Mouse (Mus musculus): ENCODE measurements around the gene Olfr904.
"Not testable (repeated sequence)": the region's sequence is repeated elsewhere in the genome, so short reads cannot be mapped to it uniquely, and the experiment has no call there.

The Olfr904 gene

DNA sequence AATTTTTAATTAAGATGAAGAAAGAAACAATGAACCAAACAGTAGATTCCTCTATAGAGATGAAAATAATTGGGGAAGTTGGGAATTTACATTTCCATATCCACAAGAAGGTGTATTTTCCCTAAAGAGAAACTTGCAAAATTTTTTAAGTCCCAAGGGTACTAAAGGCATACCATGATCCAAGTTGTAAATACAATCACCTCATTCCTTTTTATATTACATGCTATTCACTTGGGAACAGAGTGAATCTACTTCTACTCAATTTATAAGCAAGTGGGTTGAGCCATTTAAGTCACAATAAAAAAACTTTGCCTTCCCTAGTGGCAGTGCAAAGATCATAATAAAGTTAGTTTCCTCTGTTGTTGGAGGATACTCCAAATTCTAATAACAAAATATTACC, at the start of gene Olfr904:
TSS of gene Olfr904 (plus strand) at position 301 of the 400 bp plus-strand sequence.
- no peak for DNase-seq (ENCODE audit: extremely low spot score)

DNA sequence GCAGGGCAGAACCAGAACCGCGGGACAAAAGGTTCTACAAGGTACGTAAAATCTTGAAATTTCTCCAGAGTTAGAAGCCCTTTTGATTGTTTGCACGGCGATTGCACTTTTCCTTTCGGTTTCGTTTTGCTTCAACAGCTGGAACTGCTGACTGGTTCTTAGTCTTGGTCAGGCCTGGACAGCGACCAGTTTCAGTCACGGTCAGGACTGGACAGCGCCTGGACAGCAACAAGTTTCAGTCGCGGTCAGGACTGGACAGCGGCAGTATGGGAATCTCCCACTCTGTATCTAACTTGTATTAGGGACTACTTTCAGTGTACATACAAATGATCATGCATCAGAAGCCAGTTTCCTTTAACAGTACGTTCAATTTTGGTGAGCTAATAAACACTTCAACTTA, 49.4 kb upstream of the Olfr904 start:
- DNase-seq (ENCODE audit: extremely low spot score), result not testable (repeated sequence)

DNA sequence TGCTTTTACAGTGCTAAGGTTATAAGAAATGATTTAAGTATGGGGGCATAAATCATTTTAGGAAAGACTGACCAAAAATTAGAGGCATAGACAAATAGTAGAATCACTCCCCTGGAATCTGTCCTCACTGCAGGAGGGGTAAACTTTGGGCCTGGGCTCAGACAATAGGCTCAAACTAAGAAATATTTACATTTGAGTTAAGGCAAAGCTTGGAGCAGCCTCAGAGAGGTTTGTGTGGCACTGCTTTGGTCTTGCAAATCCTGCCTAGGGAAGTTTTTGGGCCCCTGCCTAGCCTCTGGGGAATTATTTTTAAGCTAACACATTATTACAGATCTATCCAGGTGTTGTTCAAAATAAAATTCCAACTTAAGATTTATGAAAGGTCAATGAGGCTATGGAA, 39.1 kb upstream of the Olfr904 start:
- no peak for DNase-seq (ENCODE audit: extremely low spot score)

DNA sequence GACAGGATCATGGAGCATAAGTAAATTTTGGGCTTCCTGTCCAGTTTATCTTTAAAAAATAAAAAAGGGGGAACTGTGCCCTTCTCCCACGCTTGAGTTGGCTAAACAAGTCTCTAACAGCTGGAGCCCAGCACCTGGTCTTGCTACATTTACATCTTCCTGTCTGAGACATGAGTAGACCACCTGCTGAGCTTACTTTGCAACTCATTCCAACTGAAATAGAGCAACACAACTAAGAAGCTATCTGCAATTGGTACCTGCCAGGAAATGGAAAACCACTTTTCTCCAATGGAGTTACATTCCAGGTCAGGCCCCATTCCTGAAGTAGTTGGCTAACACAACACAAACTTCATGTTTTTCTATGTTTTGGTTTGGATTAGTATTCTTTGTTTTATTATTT, 35.9 kb upstream of the Olfr904 start:
- no peak for DNase-seq (ENCODE audit: extremely low spot score)

DNA sequence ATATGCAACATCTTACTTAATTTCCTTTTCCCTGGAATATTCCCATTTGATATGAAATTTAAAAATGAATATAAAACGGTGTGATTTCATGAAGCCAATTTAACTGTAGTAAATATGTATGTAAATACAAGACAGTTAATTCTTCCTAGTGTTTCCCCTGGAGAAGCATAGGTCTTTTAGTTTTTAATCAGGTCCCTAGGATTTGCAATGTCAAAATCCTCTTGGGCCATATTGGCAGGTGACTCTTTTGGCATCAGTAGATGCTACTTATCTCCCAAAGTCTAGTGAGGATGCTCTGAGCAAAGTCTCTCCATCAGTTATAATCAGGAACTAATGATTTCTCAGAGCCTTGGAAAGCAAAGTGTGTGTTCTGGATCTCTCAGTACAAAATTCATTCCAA, 33.8 kb upstream of the Olfr904 start, which contains the start of gene Olfr901:
TSS of gene Olfr901 (plus strand) at position 301 of the 400 bp plus-strand sequence.
- no peak for DNase-seq (ENCODE audit: extremely low spot score)

DNA sequence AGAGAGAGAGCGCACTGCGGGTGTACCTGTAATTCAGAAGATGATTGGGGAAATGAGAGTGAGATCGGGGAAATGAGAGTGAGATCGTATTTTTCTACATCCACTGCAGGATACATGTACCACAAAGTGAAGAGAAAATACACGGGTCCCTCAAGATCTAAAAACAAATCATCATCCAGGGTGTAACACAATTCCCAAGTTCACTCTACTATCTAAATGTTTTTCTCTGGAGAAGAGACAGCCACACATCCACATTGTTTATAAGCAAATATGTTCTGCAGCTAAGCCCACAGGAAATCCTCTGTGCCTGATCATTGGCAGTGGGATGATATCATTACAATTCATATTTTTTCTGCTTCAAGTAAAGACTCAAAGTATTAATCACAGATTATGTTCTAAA, 15.6 kb upstream of the Olfr904 start, which contains the start of gene Olfr902:
TSS of gene Olfr902 (plus strand) at position 301 of the 400 bp plus-strand sequence.
- DNase-seq (ENCODE audit: extremely low spot score), result no peak

DNA sequence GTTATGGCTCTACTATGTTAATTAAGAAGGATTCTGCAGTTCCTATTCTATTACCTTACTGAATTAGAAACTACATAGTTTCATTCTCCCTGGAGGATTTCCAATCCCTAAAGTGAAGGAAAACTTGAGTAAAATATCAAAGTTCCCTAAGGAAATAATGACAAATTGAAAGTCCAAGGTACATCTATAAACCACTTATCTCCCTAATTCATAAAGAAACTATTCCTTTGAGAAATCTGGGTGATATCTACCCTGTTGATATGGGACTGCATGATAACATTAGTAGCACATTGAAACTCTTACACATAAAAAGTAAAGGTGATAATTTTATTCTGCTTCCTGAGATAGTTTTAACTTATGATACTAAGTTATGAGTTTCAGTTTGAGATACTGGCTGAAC, 7.9 kb downstream of the Olfr904 start, which contains the start of gene Olfr905:
TSS of gene Olfr905 (plus strand) at position 301 of the 400 bp plus-strand sequence.
- no peak for DNase-seq (ENCODE audit: extremely low spot score)

DNA sequence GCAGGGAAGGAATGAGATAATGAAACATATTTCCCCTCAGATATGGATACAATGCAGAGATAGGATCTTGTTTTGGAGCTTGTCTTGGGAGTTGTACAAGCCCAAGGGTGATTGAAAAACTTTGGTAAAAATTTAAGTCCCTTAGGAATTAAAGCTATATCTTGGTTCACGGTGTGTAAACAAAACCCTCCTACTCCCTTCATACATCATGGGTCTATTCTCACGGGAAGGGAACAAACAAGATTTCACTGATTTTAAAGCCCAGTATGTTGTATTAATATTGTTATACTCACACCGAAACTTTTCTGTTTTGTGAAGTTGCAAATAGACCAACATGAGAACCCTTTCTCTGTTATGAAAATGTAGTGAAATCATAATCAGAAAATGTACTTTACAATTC, 23.8 kb downstream of the Olfr904 start, which contains the start of gene Olfr906:
TSS of gene Olfr906 (plus strand) at position 301 of the 400 bp plus-strand sequence.
- no peak for DNase-seq (ENCODE audit: extremely low spot score)

DNA sequence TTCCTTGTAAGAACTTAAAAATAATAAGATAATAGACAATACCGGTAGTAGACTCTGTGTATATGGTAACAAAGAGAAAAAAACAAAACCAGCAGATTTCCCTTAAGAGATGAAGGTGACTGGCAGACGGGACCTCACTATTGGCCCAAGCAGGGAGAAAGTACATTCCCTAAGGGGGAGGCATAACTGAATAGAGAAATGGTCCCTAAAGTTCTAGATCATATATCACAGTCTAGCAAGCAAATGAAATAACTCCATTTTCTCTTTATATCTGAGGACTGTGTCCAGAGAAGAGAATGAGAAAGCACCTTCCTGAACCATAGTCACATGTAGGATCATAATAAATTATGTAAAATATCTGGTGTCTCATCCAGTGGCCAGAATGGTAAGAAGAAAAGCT, 32.6 kb downstream of the Olfr904 start, which contains the start of gene Olfr907:
TSS of gene Olfr907 (plus strand) at position 301 of the 400 bp plus-strand sequence.
- DNase-seq (ENCODE audit: extremely low spot score), result no peak

DNA sequence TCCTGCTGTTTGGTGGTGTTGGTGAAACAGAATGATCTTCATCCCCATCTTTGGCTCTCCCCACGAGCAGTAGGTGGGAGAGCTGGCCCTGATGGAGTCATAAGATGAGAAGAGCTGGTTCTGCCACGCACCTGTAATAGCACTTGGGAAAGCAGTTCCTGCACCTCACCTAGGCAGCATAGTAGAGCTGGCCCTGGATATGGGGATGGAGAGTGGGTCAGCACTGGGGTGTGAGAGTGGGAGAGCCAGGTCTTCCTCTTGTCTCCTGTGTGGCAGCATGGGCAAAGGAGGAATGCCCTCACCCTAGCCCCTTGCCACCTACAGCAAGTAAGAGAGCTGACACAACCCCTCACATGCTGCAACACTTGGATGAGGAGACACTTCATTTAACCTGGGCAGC, 49.4 kb downstream of the Olfr904 start:
- no peak for DNase-seq (ENCODE audit: extremely low spot score)
